In the genomic region with DNA sequence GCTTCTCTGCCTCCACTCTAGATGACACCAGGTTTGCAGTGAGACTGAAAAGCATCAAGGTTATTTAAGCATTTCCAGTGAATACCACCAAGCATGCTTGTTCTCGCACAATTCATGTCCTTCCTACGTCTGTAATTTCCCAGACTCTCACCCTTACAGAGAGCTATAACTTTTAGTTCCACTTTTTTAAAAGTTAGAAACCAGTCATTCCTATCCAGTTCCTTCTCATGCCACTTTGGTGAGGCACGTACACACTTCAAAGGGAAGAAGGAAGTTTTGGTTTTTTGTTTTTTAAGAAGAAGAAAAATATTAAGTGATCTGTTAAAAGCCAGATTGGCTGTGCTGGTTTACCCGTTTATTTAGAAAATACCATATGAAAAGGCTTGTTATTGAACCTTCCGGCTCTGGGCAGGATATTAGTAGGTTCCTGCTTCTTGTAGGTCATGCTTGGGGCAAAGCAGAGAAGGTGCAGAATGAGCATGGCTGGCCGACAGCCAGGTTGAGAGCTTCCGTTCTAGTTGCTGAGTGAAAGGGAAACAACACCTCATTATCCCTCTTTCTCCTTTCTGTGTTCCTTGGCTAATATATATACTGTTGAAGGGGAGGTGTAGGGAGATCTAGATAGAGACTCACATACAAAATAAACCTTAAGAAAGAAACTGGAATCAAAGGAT, we compare ENCODE assay signal across 11 mouse cellular contexts.
A peak's percentile ranks its signal among the peaks of the same experiment; 100 is the strongest.
DNase-seq lines count a peak whose midpoint lies in the region; ATAC-seq and TF ChIP-seq lines count a peak whose summit lies in the region.
"Had no signal": no experiment of that assay in that cellular context is flagged by ENCODE, and none has a peak within 500 bp of the region (broad histone marks: within the 10 kb centered on the region; RNA-seq: fewer than 3 reads in every experiment).

No protein-coding gene starts in this region.

- H3K9ac ChIP-seq in hindbrain, embryonic 12.5 days = no peak overlapping the region
- H3K9ac ChIP-seq in hindbrain, postnatal 0 days (replicated peaks; ENCODE audit: low read length) = no peak overlapping the region
- H3K9ac ChIP-seq: embryonic facial prominence, embryonic 12.5 days; liver, embryonic 14.5 days had no signal

- no peak overlapping the region for H3K4me2 ChIP-seq in hindbrain, embryonic 12.5 days (replicated peaks)
- no peak overlapping the region for H3K4me2 ChIP-seq in hindbrain, postnatal 0 days (ENCODE audit: low read depth, low read length)
- H3K4me2 ChIP-seq: embryonic facial prominence, embryonic 12.5 days had no signal

- no peak for TF ChIP-seq POLR2A in lung, adult 2 months (IDR thresholded peaks at IDR 0.05; ENCODE audit: borderline replicate concordance, extremely low read depth, low read depth, low read length)

- H3K4me3 ChIP-seq in lung, adult 2 months (replicated peaks; ENCODE audit: extremely low read depth, low read depth, low read length) = no peak overlapping the region
- H3K4me3 ChIP-seq in hindbrain, embryonic 12.5 days = no peak overlapping the region
- H3K4me3 ChIP-seq in hindbrain, postnatal 0 days (ENCODE audit: low read length) = no peak overlapping the region
- H3K4me3 ChIP-seq: embryonic facial prominence, embryonic 12.5 days; hindbrain, embryonic 10.5 days had no signal

- ATAC-seq in hindbrain, embryonic 12.5 days (ENCODE audit: low FRiP score) = no peak
- no peak for ATAC-seq in hindbrain, postnatal 0 days

- TF ChIP-seq CTCF in lung, adult 2 months (IDR thresholded peaks at IDR 0.05; ENCODE audit: insufficient read depth, low read length) = no peak
- TF ChIP-seq CTCF in hindbrain, postnatal 0 days (IDR thresholded peaks at IDR 0.05; ENCODE audit: low read depth) = no peak

- H3K27me3 ChIP-seq in hindbrain, embryonic 12.5 days = no peaks in the 10 kb centered on the region
- H3K27me3 ChIP-seq in hindbrain, postnatal 0 days (ENCODE audit: insufficient read depth, low read length) = no peaks in the 10 kb centered on the region
- H3K27me3 ChIP-seq: embryonic facial prominence, embryonic 12.5 days had no signal

- no peaks in the 10 kb centered on the region for H3K36me3 ChIP-seq in hindbrain, embryonic 12.5 days
- H3K36me3 ChIP-seq in hindbrain, postnatal 0 days (ENCODE audit: insufficient read depth, low read length) = no peaks in the 10 kb centered on the region
- H3K36me3 ChIP-seq: hindbrain, embryonic 10.5 days had no signal

- WGBS in lung, adult 2 months = 26% methylated on average over 7 of the region's 7 CpGs
- 86% methylated on average over 7 of the region's 7 CpGs for WGBS in hindbrain, embryonic 12.5 days
- WGBS in hindbrain, postnatal 0 days = 76% methylated on average over 7 of the region's 7 CpGs

- H3K4me1 ChIP-seq in lung, adult 2 months (ENCODE audit: control insufficient read depth, insufficient read depth, low read length) = peaks cover 5% of the 10 kb centered on the region
- H3K4me1 ChIP-seq in hindbrain, embryonic 12.5 days = no peaks in the 10 kb centered on the region
- no peaks in the 10 kb centered on the region for H3K4me1 ChIP-seq in hindbrain, postnatal 0 days (ENCODE audit: insufficient read depth, low read length)
- H3K4me1 ChIP-seq: embryonic facial prominence, embryonic 12.5 days; hindbrain, embryonic 10.5 days had no signal

- DNase-seq in lung, adult 18-20 months = peak; percentile 56 to 62
- DNase-seq in lung, adult 2 months = no peak
- DNase-seq in heart, adult 8-10 months (ENCODE audit: low spot score) = peak; percentile 53
- peak; percentile 69 to 75 for DNase-seq in kidney, postnatal 25 days
- peak; percentile 63 to 64 for DNase-seq in spleen, postnatal 36 days (ENCODE audit: low spot score in 2 of 2)
- no peak for DNase-seq in hindbrain, postnatal 0 days (ENCODE audit: low spot score)
- DNase-seq in thymus, postnatal 4 days = no peak

- no peak overlapping the region for H3K27ac ChIP-seq in hindbrain, embryonic 12.5 days
- H3K27ac ChIP-seq in hindbrain, postnatal 0 days = no peak overlapping the region
- H3K27ac ChIP-seq: embryonic facial prominence, embryonic 12.5 days; hindbrain, embryonic 10.5 days; liver, embryonic 14.5 days had no signal

- no peaks in the 10 kb centered on the region for H3K9me3 ChIP-seq in hindbrain, embryonic 12.5 days (replicated peaks)
- H3K9me3 ChIP-seq in hindbrain, postnatal 0 days (ENCODE audit: low read length) = no peaks in the 10 kb centered on the region
- H3K9me3 ChIP-seq: embryonic facial prominence, embryonic 12.5 days; hindbrain, embryonic 10.5 days had no signal

Comparison
In these comparisons a context has a peak if more than half of its experiments do, and no peak if none do; other contexts are left out.
1. DNase-seq: peak in lung, adult 18-20 months (2 of 2), heart, adult 8-10 months (single experiment), kidney, postnatal 25 days (2 of 2) and spleen, postnatal 36 days (2 of 2); none in lung, adult 2 months (single experiment), hindbrain, postnatal 0 days (single experiment) and thymus, postnatal 4 days (single experiment).